Mouse (Mus musculus) MEL (cell line): Measurements from ENCODE around the gene Gm17651. TPM values are rescaled to one million over a fixed set of nuclear protein-coding genes. Genes with fewer than 3 reads are reported as not detected.

Experiments used
- DNase-seq: peaks from one replicate; pipeline ENCODE4 v3.0.0; 2011; ENCODE audit warnings: low read depth, low spot score
- H3K27ac ChIP-seq: 2 replicates; pipeline ENCODE4 v1.5.1; 2012; ENCODE audit warnings: low read depth, mild to moderate bottlenecking, control low read depth, low read length, moderate library complexity; ENCODE audit not compliant: control insufficient read depth
- H3K27me3 ChIP-seq, 2 experiments: fragments of 150-350 bp in 1 of 2; sonication (generic) in 1 of 2; 2 replicates each; pipeline ENCODE4 v1.6.1; 2012; ENCODE audit warnings: low read length in 2 of 2, mild to moderate bottlenecking in 2 of 2, improper control_type of control experiment in 1 of 2, moderate library complexity in 1 of 2; ENCODE audit not compliant: insufficient read depth in 2 of 2, control insufficient read depth in 1 of 2
- H3K36me3 ChIP-seq, 2 experiments: 2 replicates each; pipeline ENCODE4 v1.6.1; 2012 to 2014; ENCODE audit warnings: low read length in 2 of 2, improper control_type of control experiment in 1 of 2, inconsistent platforms in 1 of 2, mild to moderate bottlenecking in 1 of 2; ENCODE audit not compliant: insufficient read depth in 2 of 2, control insufficient read depth in 1 of 2
- H3K4me1 ChIP-seq, 2 experiments: fragments of 150-350 bp in 1 of 2; sonication (generic) in 1 of 2; 2 replicates each; pipeline ENCODE4 v1.6.1; 2012; ENCODE audit warnings: low read length in 2 of 2, improper control_type of control experiment in 1 of 2, mild to moderate bottlenecking in 1 of 2; ENCODE audit not compliant: insufficient read depth in 2 of 2, control insufficient read depth in 1 of 2
- H3K4me3 ChIP-seq, 2 experiments: fragments of 150-350 bp in 1 of 2; sonication (generic) in 1 of 2; 2 replicates each; pipeline ENCODE4 v1.5.1; 2012; ENCODE audit warnings: low read depth in 2 of 2, low read length in 2 of 2, mild to moderate bottlenecking in 2 of 2, moderate library complexity in 2 of 2, control low read depth in 1 of 2, improper control_type of control experiment in 1 of 2; ENCODE audit not compliant: control insufficient read depth in 1 of 2, insufficient read depth in 1 of 2
- H3K79me2 ChIP-seq: 2 replicates; pipeline ENCODE4 v1.6.1; 2012; ENCODE audit warnings: mild to moderate bottlenecking, low read length, moderate library complexity; ENCODE audit not compliant: control insufficient read depth, poor library complexity, insufficient read depth
- H3K9ac ChIP-seq: 2 replicates; pipeline ENCODE4 v1.6.1; 2012; ENCODE audit warnings: low read depth, mild to moderate bottlenecking, control low read depth, low read length, moderate library complexity; ENCODE audit not compliant: control insufficient read depth, poor library complexity, severe bottlenecking
- H3K9me3 ChIP-seq: fragments of 150-350 bp; sonication (generic); replicated peaks from 2 replicates; pipeline ENCODE4 v1.6.1; 2012; ENCODE audit warnings: mild to moderate bottlenecking, low read length, improper control_type of control experiment, moderate library complexity; ENCODE audit not compliant: insufficient read depth
- BHLHE40 ChIP-seq: IDR thresholded peaks from 2 replicates; pipeline ENCODE4 v1.6.1; 2012; ENCODE audit warnings: low read depth, mild to moderate bottlenecking, inconsistent platforms, low read length, improper control_type of control experiment, borderline replicate concordance
- CHD1 ChIP-seq: IDR thresholded peaks from 2 replicates; pipeline ENCODE4 v1.6.1; 2012; ENCODE audit warnings: low read depth, mild to moderate bottlenecking, inconsistent platforms, low read length, improper control_type of control experiment
- CHD2 ChIP-seq: IDR thresholded peaks from 2 replicates; pipeline ENCODE4 v1.6.1; 2011; ENCODE audit warnings: low read length, improper control_type of control experiment
- CTCF ChIP-seq, 3 experiments: IDR thresholded peaks in 2 of 3; conservative IDR thresholded peaks in 1 of 3; 2 replicates each; pipeline ENCODE4 v1.5.1; 2011 to 2012; ENCODE audit warnings: low read length in 3 of 3, low read depth in 2 of 3, mild to moderate bottlenecking in 2 of 3, improper control_type of control experiment in 1 of 3, inconsistent platforms in 1 of 3, mixed read lengths in 1 of 3, moderate library complexity in 1 of 3; ENCODE audit not compliant: control insufficient read depth in 1 of 3, insufficient read depth in 1 of 3, poor library complexity in 1 of 3, severe bottlenecking in 1 of 3
- E2F4 ChIP-seq: IDR thresholded peaks from 2 replicates; pipeline ENCODE4 v1.6.1; 2011; ENCODE audit warnings: low read depth, low read length, improper control_type of control experiment, borderline replicate concordance
- ELF1 ChIP-seq: IDR thresholded peaks from 2 replicates; pipeline ENCODE4 v1.6.1; 2014; ENCODE audit warnings: low read depth, mild to moderate bottlenecking, inconsistent platforms, low read length, improper control_type of control experiment, moderate library complexity
- EP300 ChIP-seq, 2 experiments: IDR thresholded peaks; 2 replicates each; pipeline ENCODE4 v1.6.1; 2011; ENCODE audit warnings: improper control_type of control experiment in 2 of 2, low read length in 2 of 2, low read depth in 1 of 2, mild to moderate bottlenecking in 1 of 2
- ETS1 ChIP-seq: IDR thresholded peaks from 2 replicates; pipeline ENCODE4 v1.6.1; 2012; ENCODE audit warnings: low read depth, mild to moderate bottlenecking, inconsistent platforms, low read length, improper control_type of control experiment, moderate library complexity
- GABPA ChIP-seq: IDR thresholded peaks from 2 replicates; pipeline ENCODE4 v1.6.1; 2012; ENCODE audit warnings: low read depth, mild to moderate bottlenecking, inconsistent platforms, low read length, improper control_type of control experiment, moderate library complexity
- GATA1 ChIP-seq: IDR thresholded peaks from 2 replicates; pipeline ENCODE4 v1.6.1; 2011; ENCODE audit warnings: low read depth, low read length, improper control_type of control experiment
- HCFC1 ChIP-seq: IDR thresholded peaks from 2 replicates; pipeline ENCODE4 v1.6.1; 2012; ENCODE audit warnings: low read depth, mild to moderate bottlenecking, inconsistent platforms, low read length, improper control_type of control experiment, moderate library complexity
- JUND ChIP-seq: IDR thresholded peaks from 2 replicates; pipeline ENCODE4 v1.6.1; 2011; ENCODE audit warnings: low read depth, mild to moderate bottlenecking, improper control_type of control experiment, low read length
- KAT2A ChIP-seq: conservative IDR thresholded peaks from 2 replicates; pipeline ENCODE4 v1.6.1; 2012; ENCODE audit warnings: low read depth, low read length, improper control_type of control experiment, inconsistent platforms
- MAFK ChIP-seq: IDR thresholded peaks from 2 replicates; pipeline ENCODE4 v1.6.1; 2011; ENCODE audit warnings: low read depth, mild to moderate bottlenecking, low read length, improper control_type of control experiment, borderline replicate concordance
- MAX ChIP-seq: IDR thresholded peaks from 2 replicates; pipeline ENCODE4 v1.6.1; 2011; ENCODE audit warnings: low read length, improper control_type of control experiment
- MAZ ChIP-seq: IDR thresholded peaks from 2 replicates; pipeline ENCODE4 v1.6.1; 2012; ENCODE audit warnings: low read depth, mild to moderate bottlenecking, inconsistent platforms, low read length, improper control_type of control experiment
- MEF2A ChIP-seq: IDR thresholded peaks from 2 replicates; pipeline ENCODE4 v1.6.1; 2014; ENCODE audit warnings: low read depth, mild to moderate bottlenecking, inconsistent platforms, low read length, improper control_type of control experiment; ENCODE audit not compliant: poor library complexity, insufficient replicate concordance, severe bottlenecking; ENCODE audit errors: extremely low read depth
- MXI1 ChIP-seq: IDR thresholded peaks from 2 replicates; pipeline ENCODE4 v1.6.1; 2011; ENCODE audit warnings: mild to moderate bottlenecking, low read depth, low read length, improper control_type of control experiment
- MYB ChIP-seq: IDR thresholded peaks from 2 replicates; pipeline ENCODE4 v1.6.1; 2011; ENCODE audit warnings: mild to moderate bottlenecking, low read depth, low read length, improper control_type of control experiment
- MYC ChIP-seq: IDR thresholded peaks from 2 replicates; pipeline ENCODE4 v1.6.1; 2011; ENCODE audit warnings: low read depth, mild to moderate bottlenecking, low read length, improper control_type of control experiment, moderate library complexity
- NELFE ChIP-seq: IDR thresholded peaks from 2 replicates; pipeline ENCODE4 v1.6.1; 2011; ENCODE audit warnings: low read depth, low read length, improper control_type of control experiment
- NRF1 ChIP-seq: IDR thresholded peaks from 2 replicates; pipeline ENCODE4 v1.6.1; 2014; ENCODE audit warnings: low read depth, mild to moderate bottlenecking, inconsistent platforms, low read length, improper control_type of control experiment, moderate library complexity; ENCODE audit not compliant: poor library complexity, insufficient read depth, severe bottlenecking
- POLR2A ChIP-seq, 2 experiments: IDR thresholded peaks; 2 replicates each; pipeline ENCODE4 v1.6.1; 2011 to 2012; ENCODE audit warnings: low read length in 2 of 2, mild to moderate bottlenecking in 2 of 2, control low read depth in 1 of 2, improper control_type of control experiment in 1 of 2, low read depth in 1 of 2, moderate library complexity in 1 of 2; ENCODE audit not compliant: control insufficient read depth in 1 of 2, insufficient read depth in 1 of 2, poor library complexity in 1 of 2
- POLR2AphosphoS2 ChIP-seq: IDR thresholded peaks from 2 replicates; pipeline ENCODE4 v1.6.1; 2011; ENCODE audit warnings: low read length, improper control_type of control experiment
- POLR2AphosphoS5 ChIP-seq: IDR thresholded peaks from 2 replicates; pipeline ENCODE4 v1.6.1; 2012; ENCODE audit warnings: low read depth, borderline replicate concordance, mild to moderate bottlenecking, inconsistent platforms, low read length, moderate library complexity, mixed read lengths
- RAD21 ChIP-seq: IDR thresholded peaks from 2 replicates; pipeline ENCODE4 v1.6.1; 2011; ENCODE audit warnings: mild to moderate bottlenecking, low read depth, low read length, improper control_type of control experiment
- RCOR1 ChIP-seq: IDR thresholded peaks from 2 replicates; pipeline ENCODE4 v1.6.1; 2012; ENCODE audit warnings: low read depth, mild to moderate bottlenecking, inconsistent platforms, low read length, improper control_type of control experiment
- SIN3A ChIP-seq: IDR thresholded peaks from 2 replicates; pipeline ENCODE4 v1.6.1; 2012; ENCODE audit warnings: low read length, improper control_type of control experiment, inconsistent platforms
- SMC3 ChIP-seq: IDR thresholded peaks from 2 replicates; pipeline ENCODE4 v1.6.1; 2011; ENCODE audit warnings: low read depth, low read length, improper control_type of control experiment
- TAL1 ChIP-seq: IDR thresholded peaks from 2 replicates; pipeline ENCODE4 v1.6.1; 2012; ENCODE audit warnings: mild to moderate bottlenecking, inconsistent platforms, low read length, moderate library complexity, mixed read lengths
- TBP ChIP-seq: IDR thresholded peaks from 2 replicates; pipeline ENCODE4 v1.8.0; 2011; ENCODE audit warnings: low read depth, low read length, improper control_type of control experiment
- TCF12 ChIP-seq: IDR thresholded peaks from 2 replicates; pipeline ENCODE4 v1.6.1; 2014; ENCODE audit warnings: low read depth, mild to moderate bottlenecking, inconsistent platforms, low read length, improper control_type of control experiment, moderate library complexity
- UBTF ChIP-seq: IDR thresholded peaks from 2 replicates; pipeline ENCODE4 v1.6.1; 2012; ENCODE audit warnings: low read depth, mild to moderate bottlenecking, inconsistent platforms, low read length, improper control_type of control experiment, moderate library complexity, borderline replicate concordance; ENCODE audit not compliant: insufficient read depth
- USF1 ChIP-seq: IDR thresholded peaks from 2 replicates; pipeline ENCODE4 v1.6.1; 2014; ENCODE audit warnings: low read depth, mild to moderate bottlenecking, inconsistent platforms, low read length, improper control_type of control experiment, moderate library complexity
- USF2 ChIP-seq, 2 experiments: IDR thresholded peaks; 2 replicates each; pipeline ENCODE4 v1.6.1; 2011 to 2012; ENCODE audit warnings: improper control_type of control experiment in 2 of 2, low read length in 2 of 2, borderline replicate concordance in 1 of 2, inconsistent platforms in 1 of 2, low read depth in 1 of 2, mild to moderate bottlenecking in 1 of 2; ENCODE audit not compliant: insufficient read depth in 1 of 2
- ZC3H11A ChIP-seq: IDR thresholded peaks from 2 replicates; pipeline ENCODE4 v1.6.1; 2012; ENCODE audit warnings: low read depth, mild to moderate bottlenecking, inconsistent platforms, low read length, improper control_type of control experiment
- ZKSCAN1 ChIP-seq: IDR thresholded peaks from 2 replicates; pipeline ENCODE4 v1.6.1; 2012; ENCODE audit warnings: low read depth, mild to moderate bottlenecking, inconsistent platforms, low read length, improper control_type of control experiment, moderate library complexity
- ZNF384 ChIP-seq: IDR thresholded peaks from 2 replicates; pipeline ENCODE4 v1.6.1; 2012; ENCODE audit warnings: low read depth, mild to moderate bottlenecking, inconsistent platforms, low read length, improper control_type of control experiment
- polyA plus RNA-seq, 2 experiments: library from polyadenylated mRNA; stranded (reverse) in 1 of 2; unstranded in 1 of 2; fragments of >175 nt in 1 of 2; fragments of >200 nt in 1 of 2; gene quantifications; 2 replicates each; pipeline versions ENCODE4 v1.2.1 to v1.2.4; 2012; ENCODE audit warnings: low replicate concordance in 2 of 2, low read depth in 1 of 2; ENCODE audit not compliant: insufficient read length in 2 of 2, insufficient read depth in 1 of 2, missing spikeins in 1 of 2
- total RNA-seq: library from RNA; depleted of rRNA; stranded (reverse); fragments of 300-350 nt; gene quantifications from 2 replicates; pipeline ENCODE4 v1.2.3, GENCODE M21; 2012

The Gm17651 gene
- total and polyA plus RNA-seq, 3 experiments = not detected

DNA sequence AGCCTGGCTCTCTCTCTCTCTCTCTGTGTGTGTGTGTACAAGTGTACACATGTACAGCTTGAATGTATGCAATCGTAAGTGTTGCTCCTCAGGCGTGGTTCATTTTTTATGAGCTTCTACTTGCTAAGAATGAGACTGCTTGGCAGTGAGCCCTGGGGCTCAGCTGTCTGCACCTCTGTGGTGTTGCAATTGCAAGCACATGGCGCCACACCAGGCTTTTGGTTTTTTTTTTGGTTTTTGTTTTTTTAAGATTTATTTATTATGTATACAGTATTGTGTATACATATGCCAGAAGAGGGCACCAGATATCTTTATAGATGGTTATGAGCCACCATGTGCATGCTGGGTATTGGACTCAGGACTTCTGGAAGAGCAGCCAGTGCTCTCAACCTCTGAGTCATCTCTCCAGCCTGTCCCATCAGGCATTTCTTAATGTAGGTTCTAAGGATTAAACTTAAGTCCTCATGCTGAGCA lies 40.2 kb downstream of the Gm17651 start:
- Histone ChIP-seq H3K9ac (no peak overlapping the region), H3K27ac (no peak overlapping the region), H3K36me3 (no peaks in the 10 kb centered on the region), H3K4me3 (no peak overlapping the region), H3K4me1 (peaks cover 0 to 2% of the 10 kb centered on the region in 2 experiments; a peak in 1 of 4 replicates), H3K9me3 (no peaks in the 10 kb centered on the region), H3K27me3 (peaks cover 11 to 28% of the 10 kb centered on the region in 2 experiments), H3K79me2 (no peaks in the 10 kb centered on the region)
- peak; percentile 52 for DNase-seq
- TF ChIP-seq USF2 (IDR thresholded peaks at IDR 0.05; ENCODE audit: borderline replicate concordance in 1 of 2, insufficient read depth in 1 of 2, low read depth in 1 of 2, low read length in 2 of 2) (no peak), EP300 (IDR thresholded peaks at IDR 0.05; ENCODE audit: low read depth in 1 of 2, low read length in 2 of 2) (no peak), USF1 (no peak), NELFE (no peak), RCOR1 (no peak), MXI1 (no peak), MAFK (no peak), ZKSCAN1 (no peak), GABPA (no peak), TCF12 (no peak), NRF1 (no peak), ZNF384 (0 out of 2 replicates have a peak, but pooled peaks have one; percentile 56), CTCF (IDR thresholded peaks at IDR 0.05 in 2 of 3, conservative IDR thresholded peaks at IDR 0.05 in 1 of 3; ENCODE audit: control insufficient read depth in 1 of 3, insufficient read depth in 1 of 3, low read depth in 2 of 3, low read length in 3 of 3, poor library complexity in 1 of 3, severe bottlenecking in 1 of 3) (peak in 1 of 3 experiments; percentile 42; a peak in 2 of 6 replicates), TAL1 (no peak), SIN3A (no peak), TBP (no peak), MEF2A (no peak), E2F4 (no peak), ETS1 (0 out of 2 replicates have a peak, but pooled peaks have one; percentile 10), ELF1 (no peak), HCFC1 (no peak), CHD2 (no peak), SMC3 (no peak; the same call in 1 of the 2 replicates), ZC3H11A (no peak; the same call in 1 of the 2 replicates), POLR2AphosphoS2 (no peak), MYB (no peak), GATA1 (no peak), MAX (peak; percentile 59; the same call in 1 of the 2 replicates), POLR2AphosphoS5 (no peak), MYC (peak; percentile 57; the same call in 1 of the 2 replicates), CHD1 (no peak), MAZ (no peak), BHLHE40 (no peak), POLR2A (IDR thresholded peaks at IDR 0.05; ENCODE audit: control insufficient read depth in 1 of 2, insufficient read depth in 1 of 2, low read depth in 1 of 2, low read length in 2 of 2, poor library complexity in 1 of 2) (no peak), KAT2A (no peak), JUND (no peak), RAD21 (peak; percentile 63), UBTF (no peak)
